Mouse (Mus musculus): ENCODE results near the gene Ufc1.
A peak's percentile ranks its signal among the peaks of the same experiment; 100 is the strongest.
"Not testable (repeated sequence)": the region's sequence is repeated elsewhere in the genome, so short reads cannot be mapped to it uniquely, and the experiment has no call there.

The Ufc1 gene

DNA sequence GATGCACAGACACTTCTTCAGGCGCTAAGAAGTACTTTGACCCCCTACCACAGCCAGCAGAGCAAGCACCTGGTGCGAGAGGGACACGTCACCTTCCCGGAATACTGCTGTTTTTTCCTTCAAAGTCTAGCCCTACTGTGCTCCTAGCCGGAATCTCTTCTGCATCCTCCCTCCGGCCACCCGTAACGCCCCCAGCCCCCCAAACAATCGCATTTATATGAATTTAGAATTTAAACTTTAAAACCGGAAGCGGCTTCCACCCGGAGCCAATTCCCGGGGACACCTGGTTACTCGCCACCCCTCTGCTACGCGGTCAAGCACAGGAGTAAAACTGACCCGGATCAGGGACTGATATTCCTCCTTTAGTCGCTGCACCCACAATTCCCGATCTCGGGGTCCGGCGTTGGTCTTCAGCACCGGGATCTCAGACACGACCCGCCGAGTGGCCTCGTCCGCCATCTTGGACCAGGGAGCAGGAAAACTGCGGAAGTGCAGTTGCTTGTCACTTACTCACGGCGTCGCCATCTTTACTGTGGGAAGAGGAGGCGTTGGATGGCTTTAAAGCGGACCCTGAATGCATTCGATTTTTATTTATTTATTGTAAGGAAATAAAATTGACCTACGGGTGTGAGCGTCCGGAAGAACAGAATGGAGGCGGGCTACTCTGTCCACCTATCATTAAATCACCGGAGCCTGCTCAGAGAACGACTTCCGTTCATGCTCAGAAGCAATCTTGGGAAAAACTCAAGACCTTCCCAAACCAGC, at the start of gene Ufc1:
Gene Ufc1, minus strand, starts transcription at position 727 of the 765 bp plus-strand sequence.
- DNase-seq, result peak; percentile 85

DNA sequence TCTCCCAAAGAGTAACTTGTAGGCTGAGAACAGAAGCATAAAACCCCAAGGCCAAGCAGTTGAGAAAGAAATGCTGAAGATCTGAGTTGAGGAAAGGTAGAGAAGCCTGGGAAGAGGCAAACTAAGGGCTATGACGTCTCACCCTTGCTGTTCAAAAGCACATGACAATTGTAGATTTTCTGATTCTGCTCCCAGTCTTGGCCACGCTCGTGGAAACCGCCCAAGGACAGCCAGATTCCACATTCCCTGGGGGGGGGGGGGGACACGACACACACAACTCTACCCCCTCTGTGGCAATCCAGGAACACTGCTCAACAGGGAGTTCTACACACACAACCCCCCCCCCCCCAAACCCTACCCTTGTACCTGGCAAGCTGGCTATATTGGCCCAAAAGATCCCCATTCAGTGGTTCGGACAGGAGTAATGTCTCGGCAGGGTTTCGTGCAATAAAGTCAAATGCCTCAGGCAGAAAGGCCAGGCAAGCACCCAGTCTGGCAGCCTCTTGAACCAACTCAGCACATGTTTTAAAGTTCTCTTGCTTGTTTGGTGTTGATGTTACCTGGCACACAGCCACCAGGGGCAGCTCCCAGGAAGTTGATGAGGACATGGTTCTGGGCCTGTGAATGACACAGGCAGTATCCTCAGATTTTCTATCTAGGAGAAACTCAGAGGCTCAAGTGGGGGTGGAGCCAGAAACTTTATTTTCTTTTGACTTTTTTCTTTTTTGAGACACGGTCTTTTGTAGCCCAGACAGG, 49.3 kb upstream of the Ufc1 start:
- no peak for DNase-seq

DNA sequence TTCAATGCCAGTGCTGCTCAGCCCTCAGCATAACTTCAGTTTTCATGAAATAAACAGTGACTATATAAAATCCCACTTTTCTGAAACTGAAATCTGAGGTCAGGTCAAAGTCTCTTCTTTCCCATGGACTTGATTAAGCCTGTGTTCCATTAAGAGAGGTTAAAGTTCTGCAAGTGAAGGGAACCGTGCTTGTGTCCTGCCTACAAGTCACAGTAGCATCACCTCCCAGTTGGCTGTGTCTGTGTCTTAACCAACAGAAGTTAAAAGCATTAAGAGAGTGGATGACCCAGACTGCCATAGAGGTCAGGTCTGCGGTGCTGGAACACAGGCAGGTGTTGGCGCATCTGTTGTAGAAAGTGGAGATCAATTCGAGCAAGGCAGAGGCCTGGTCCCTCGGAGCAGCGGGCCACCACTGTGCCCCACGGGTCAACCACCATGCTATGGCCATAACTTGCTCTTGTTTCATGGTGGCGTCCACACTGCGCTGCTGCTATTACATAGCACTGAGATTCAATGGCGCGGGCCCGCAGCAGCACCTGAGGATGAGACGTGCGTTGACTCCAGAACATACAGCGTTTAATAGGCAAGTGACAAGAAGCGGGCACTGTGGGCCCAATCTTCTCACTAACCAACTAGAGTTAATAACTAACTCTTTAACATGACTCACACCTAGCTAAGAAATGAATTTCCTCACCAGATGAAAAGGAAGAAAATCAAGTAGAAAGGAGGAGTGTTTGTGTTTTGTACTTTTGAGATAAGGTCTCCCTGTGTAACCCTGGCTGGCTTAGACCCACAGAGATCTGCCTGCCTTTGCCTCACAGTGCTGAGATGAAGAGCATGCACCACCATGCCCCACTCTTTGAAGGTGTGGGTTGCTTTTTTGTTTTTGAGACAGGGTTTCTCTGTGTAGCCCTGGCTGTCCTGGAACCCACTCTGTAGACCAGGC, 47.7 kb upstream of the Ufc1 start:
- no peak for DNase-seq

DNA sequence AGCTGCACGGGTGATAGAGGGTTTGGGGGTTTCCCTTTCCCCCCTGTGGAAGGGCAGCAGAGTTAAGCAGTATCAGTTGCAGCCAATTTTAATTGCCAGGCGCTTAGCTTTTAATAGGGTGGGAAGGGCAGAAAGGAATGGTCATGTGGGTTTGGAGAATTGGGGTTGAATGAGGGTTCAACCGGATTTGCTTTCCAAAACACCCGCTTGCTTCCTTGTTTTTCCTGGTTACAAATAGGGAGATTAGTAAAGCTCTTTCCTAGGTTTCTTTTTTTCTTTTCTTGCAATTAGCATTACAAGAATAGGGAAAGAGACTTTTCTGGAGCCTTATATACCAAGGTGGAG, 35.4 kb upstream of the Ufc1 start:
- DNase-seq, result no peak

DNA sequence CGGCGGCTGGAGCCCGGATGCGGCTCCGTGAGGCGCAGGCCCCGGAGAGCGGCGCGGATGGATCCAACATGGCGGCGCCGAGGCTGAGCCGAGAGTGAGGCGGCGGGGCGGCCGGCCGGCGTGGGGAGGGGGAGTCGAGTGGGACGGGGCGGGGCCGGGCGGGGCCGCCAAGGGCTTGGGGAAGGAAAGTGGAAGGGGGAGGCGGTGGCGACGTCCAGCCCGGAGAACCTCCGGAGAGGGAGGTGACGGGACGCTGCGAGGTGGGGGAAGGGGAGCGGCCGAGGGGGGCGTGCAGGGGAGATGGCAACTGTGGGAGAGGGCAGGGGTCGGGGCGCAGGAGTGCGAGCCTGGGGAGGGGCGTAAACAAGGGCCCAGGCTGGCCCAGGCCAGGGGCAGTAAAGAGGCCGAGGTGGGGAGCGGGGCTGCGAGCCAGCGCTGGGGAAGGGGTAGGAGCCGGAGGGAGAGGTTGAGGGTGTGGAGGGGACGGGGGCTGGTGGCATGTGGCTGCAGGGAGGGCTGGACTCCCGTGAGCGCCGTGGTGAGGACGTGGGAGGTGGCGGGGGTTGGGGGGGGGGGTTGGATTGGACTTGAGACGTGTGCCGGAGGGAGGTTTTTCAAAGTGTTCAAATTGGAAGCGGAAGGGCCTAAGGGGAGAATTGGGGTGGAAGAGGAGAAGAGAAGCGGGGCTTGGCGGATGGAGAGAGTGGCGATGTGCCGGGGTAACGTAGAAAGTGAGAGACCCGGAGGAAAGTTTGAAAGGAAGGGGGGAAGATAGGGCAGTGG, 34.8 kb upstream of the Ufc1 start:
- no peak for DNase-seq

DNA sequence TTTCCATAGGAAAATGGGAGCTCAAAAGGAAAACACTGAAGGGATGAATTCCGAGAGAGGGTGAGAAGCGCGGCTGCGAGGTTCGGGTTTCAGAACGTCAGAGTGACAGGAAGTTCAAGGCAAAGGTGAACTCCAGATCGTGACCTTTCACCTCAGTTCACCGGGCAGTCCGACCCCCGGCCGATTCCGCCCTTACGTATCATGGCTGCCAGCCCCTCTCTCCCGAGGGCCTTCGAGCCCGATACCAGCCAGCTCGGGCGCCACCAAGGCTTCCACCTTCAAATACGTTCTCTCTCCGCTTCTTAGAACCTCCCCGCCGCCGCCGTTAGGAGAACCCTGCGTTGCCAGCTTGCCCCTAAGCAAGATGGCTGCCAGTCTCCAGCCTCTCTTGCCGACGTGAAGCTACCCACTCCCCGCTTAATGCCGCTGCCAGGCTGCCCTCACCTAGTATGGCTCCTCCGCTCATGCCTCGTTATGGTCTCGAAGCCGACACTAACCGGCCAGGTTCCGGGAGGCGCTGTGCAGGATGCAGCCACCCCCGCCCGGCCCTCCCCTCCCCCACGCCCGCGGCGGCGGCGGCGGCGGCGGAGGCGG, 34.1 kb upstream of the Ufc1 start, which contains the start of gene Dedd:
Gene Dedd, plus strand, starts transcription at position 307 of the 594 bp plus-strand sequence.
- peak; percentile 94 for DNase-seq

DNA sequence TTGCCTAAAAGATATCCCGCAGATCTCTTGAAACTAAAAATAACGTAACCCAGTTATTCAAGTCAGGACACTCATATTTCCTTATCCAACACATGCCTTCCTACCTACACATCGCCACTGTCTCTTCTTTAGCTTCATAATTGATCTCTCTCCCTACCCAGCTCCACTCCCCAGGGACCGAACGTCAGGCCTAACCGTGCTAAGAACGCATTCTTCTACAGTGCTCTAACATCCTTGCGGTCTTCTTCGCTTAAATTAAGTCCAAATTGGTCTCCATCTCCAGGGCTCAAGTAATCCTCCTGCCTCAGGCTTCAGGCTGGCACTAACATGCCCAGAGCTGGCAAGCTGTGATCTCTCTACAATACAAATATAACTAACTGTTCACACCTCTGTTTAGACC, 33.4 kb upstream of the Ufc1 start:
- DNase-seq, result no peak

DNA sequence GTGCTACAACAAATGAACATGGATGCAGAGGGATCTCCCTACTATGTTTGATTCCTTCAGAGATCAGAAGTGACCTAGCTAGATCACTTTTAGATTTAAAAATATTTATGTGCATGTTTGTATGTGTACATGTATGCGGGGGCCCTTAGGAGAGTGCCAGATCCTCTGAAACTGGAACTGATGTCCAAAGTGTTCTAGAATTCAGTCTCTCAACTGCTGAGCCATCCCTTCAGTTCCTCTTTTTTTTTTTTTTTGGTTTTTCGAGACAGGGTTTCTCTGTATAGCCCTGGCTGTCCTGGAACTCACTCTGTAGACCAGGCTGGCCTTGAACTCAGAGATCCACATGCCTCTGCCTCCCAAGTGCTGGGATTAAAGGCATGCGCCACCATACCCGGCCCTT, 31.8 kb upstream of the Ufc1 start:
- DNase-seq, result not testable (repeated sequence)

DNA sequence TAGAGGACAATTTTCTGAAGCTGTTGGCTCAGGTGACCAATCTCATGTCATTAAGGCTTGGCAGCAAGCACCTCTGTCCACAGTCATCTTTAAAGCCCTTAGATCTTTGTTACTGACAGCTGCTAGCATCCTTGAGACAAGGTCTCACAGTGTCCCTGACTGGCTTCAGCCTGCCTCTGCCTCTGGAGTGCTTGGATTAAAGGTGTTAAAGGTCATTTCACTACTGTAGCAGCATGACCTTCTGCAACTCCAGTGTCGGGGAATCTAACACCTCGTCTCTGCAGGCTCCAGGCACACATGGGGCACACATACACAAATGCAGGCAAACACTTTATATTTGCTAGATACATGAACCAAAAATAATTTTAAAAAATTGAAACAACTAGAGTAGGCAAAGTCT, 30.7 kb upstream of the Ufc1 start:
- no peak for DNase-seq

DNA sequence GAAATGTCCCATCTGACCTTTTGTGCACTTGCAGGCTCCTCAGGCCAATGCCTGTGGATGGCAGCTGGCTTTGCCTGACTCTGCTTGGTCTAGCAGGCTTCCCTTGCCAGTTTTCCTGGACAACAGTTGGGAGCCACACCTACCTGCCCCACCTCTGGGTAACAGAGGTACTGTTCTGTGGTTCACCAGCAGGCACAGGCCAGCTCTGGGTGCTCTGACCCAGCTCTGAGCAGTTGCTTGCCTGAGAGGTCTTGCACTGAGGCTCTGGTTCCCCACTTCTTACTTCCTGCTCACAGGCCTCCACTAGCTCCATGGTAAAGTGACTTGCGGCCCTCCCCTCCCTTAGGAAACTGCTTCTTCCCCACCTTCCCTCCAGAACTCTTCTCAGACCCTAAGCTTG, 27.2 kb upstream of the Ufc1 start:
- no peak for DNase-seq

DNA sequence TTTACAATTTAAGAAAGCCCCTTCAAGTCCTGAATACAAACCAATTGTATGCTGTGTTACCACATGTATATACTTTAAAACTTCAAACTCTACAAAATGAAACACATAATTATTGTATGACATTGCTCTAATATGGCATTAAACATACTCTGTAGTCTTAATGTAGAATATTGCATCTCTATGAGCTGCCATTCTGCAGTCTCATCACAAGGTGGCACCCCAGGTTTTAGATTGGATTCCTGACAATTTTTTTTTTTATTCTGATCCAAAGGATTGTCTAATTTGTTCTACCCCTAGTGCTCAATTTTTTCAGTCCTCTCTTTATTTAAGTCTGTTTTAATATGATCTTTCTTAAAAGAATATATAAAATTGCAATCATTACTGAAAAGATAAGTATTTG, 26.6 kb upstream of the Ufc1 start:
- no peak for DNase-seq

DNA sequence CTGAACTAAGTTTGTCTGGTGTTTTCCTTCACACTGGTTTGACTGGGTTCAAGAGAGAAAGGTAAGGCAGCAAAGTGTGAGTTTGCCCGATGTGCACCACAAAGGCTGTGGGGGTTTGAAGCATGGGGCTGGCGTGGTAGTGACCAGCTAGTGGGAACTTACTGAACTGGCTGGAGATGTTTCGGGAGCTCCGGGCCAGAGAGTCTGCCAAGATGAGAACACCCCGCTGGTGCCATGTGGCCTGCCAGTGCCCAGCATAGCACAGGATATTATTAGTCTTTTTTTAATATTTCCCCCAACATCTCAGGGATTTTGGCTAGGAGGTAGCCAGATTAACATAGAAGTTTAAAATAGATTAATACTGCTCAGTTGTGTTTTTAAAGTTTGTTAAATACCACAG, 25.3 kb upstream of the Ufc1 start:
- no peak for DNase-seq

DNA sequence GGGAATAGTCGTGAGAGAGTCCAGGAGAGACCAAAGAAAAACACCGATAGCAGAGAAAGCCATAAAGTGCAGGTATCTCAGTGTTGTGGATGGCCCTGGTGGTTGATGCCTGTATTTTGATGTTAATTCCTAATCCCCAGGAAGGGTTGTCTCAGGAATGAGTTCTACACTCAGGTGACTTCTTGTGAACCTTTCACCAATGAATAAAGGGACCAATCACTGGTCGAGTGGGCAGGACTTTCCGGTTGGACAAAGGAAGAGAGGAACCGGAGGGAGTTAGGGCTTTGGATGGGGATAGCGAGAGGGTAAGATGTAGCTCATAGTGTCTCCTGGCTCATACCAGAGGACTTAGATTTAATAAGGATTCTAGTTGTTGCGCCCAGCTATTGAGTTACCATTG, 24.9 kb upstream of the Ufc1 start:
- DNase-seq, result no peak

DNA sequence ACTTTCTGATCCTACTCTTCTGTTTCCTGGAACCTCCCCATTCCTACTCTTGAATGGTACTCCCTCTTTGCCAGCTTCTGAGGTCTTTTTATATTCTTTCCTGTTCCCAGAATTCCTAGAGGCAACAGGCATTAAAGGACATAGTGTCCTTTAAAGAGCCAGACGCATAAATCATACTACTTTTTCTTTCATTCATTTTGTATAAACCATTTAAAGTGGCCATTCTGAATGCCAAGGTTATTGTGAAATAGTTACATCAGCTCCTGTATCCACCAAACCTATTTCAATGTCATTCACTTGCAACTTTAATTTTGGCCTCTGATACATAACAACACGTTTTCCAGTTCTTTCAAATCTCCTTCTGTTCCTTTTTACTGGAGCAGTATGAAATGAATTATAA, 14.5 kb upstream of the Ufc1 start:
- DNase-seq, result no peak

DNA sequence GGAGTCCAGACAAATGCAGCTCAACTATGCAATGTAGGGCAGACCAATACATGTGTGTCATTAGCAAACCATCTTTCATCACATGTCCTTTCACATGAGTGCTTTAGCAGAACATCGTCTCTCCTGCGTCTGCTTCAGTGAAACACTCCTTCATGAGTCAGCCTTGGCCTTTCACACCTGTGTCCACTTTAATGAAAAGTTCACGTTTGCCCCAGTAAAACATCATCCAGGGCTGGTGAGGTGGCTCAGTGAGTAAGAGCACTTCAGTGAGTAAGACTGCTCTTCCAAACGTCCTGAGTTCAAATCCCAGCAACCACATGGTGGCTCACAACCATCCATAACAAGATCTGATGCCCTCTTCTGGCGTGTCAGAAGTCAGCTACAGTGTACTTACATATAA, 11.3 kb upstream of the Ufc1 start:
- not testable (repeated sequence) for DNase-seq

DNA sequence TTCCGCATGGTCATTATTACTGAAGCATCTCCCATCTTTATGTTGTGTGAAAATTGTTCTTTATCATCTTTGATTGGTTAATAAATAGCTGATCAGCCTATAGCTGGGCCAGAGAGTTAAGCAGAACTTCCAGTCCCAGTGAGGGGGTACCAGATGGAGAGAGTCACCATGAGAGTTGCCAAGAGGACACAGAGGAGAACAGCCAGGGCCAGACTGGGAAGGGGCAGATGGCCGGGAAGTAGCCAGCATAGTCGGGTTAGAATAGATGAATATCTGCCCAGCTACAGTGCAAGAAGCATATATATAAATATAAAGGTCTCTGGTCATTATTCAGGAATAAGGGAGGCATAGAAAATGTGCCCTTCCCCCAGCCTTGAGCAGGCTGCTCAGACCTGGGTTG, 3.4 kb upstream of the Ufc1 start:
- DNase-seq, result no peak

DNA sequence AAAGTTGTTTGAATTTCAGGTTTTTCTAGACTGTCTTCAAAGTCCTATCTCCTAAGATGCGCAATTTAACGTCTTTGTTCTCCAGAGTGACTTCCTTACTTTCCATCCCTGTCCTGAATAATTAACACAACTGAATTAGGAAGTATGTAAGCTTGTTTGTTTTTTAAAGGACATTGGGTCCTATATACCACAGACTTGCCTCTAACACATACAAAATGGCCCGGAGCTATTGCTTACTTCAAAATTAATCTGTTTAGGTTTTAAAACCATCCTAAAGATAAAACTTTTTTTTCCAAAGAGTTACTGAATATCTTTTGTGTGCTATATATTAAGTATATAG, 209 bp upstream of the Ufc1 start:
- no peak for DNase-seq

DNA sequence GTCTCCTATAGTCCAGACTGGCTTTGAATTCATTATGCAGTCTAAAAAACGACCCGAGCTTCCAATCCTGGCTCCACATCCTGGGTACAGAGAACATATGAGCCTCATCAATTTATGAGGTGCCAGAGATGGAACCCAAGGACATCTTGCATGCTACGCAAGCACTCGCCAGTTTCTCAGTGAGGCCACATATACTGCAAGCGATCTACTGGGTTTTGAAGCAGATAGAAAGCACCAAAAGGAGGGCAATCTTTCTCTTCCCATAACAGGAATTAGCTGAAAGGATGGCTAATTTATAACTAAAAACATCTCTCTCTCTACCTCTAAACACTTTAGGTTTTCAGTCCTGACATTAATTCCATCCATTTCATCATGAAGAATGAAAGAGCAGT, 922 bp downstream of the Ufc1 start:
- no peak for DNase-seq

DNA sequence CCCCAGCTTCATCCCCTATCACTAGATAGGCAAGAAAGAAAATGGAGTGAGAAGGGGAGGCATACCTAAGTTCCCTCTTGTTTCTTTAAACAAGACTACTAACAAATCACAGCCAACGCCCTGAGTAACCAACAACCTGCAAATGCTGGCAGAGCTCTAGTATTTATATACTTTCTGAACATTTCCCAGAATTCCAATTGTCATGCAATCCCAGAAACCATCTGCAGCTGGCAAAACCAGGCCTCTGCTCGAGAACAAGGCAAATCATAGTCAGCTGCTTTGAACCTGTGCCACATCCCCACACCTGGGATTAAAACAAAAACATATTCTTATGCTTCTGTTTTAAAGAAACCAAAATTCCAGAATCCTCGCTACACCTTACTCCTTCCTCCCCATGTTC, 1.5 kb downstream of the Ufc1 start:
- no peak for DNase-seq

DNA sequence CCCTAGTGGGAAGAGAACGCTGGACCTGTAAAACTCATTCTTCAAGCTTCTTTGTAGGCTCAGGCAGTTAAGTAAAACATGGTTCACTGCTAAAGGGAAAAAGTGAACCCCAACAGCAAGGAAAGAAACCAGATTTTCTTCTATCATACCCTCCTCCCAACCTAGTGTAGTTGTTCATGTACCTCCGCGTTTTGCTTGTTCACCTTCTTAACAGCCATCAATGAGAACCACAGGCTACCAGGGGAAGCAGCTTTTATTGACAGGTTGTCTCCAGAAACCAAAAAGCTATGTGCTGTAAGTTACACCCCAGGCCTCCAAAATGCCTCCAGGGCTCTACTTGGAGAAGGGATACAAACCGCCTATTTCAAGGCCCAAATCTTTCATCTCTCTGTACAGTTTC, 6.5 kb downstream of the Ufc1 start:
- no peak for DNase-seq

DNA sequence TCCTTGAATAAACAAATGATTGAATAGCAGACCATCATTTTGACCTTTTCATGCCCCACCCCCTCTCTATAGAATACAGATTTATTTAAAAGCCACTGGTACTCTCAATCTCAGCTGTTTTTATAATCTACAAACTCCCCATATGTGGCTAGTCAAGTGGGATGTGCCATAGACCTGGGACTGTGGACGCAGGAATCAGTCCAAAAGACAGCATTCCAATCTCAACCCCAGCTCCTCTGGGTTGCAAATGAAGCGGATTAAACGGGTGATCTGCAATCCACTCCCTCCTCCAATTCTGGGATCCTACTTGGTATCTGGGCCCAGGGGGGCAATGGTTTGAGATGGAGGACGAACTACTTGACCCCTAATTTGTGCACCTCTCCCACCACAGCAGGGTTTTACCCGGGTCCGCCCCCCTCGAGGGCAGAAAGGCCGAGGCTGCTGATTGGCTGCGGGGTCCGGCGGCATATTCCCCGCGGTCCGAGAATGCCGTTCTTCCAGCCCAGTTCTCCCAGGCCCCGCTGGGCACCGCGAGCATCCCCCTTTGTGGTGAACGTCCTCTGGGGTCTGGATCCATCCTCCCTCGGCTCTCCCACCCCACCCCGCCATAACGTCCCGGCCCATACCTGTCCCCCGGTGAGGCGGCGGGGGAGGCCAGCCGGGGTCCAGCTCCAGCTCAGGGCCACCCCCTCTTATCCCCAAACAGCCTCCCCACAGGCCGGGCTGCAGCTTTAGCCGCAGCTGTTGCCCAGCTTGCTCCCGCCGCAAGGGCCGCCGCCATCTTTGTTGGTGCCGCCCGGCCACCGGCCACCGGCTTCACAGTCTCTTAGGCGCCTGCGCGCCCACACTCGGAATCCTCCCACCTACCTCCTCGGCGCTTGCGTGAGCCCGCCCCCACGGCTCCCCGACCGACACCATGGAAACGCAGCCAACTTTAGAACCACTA, 7.4 kb downstream of the Ufc1 start, which contains the start of gene Usp21:
Gene Usp21, minus strand, starts transcription at position 856 of the 946 bp plus-strand sequence.
- DNase-seq, result peak; percentile 96
